Mouse (Mus musculus) neural tube, embryonic 13.5 days (tissue): ENCODE results near the gene Asb1. TPM values are rescaled to one million over a fixed set of nuclear protein-coding genes. Genes with fewer than 3 reads are reported as not detected.

Experiments used
- polyA plus RNA-seq: library from polyadenylated mRNA; unstranded; fragments of >200 nt; fragmentation: Nextera tagmentation; extraction: Ambion mirVana; gene quantifications from 2 replicates; pipeline ENCODE4 v1.2.1, GENCODE M21; 2015

The Asb1 gene
- polyA plus RNA-seq, 1 experiment from 2014 or later, result 13.6 TPM

Other genes starting within 250 kb of the Asb1 start
- gene Scly, start 242.2 kb upstream of the Asb1 start, polyA plus RNA-seq, result 11.8 and 12.8 TPM in 2 replicates
- 0.06 and 0.24 TPM in 2 replicates for gene Espnl, start 218.5 kb upstream of the Asb1 start, polyA plus RNA-seq
- 0.25 and 0.37 TPM in 2 replicates for gene Klhl30, start 189.5 kb upstream of the Asb1 start, polyA plus RNA-seq
- 0.26 and 0.47 TPM in 2 replicates for gene Erfe, start 174.1 kb upstream of the Asb1 start, polyA plus RNA-seq
- gene Ilkap, start 141.7 kb upstream of the Asb1 start, polyA plus RNA-seq, result 138 and 141 TPM in 2 replicates
- gene Hes6, start 126.5 kb upstream of the Asb1 start, polyA plus RNA-seq, result 146 and 163 TPM in 2 replicates
- gene Per2, start 81.2 kb upstream of the Asb1 start, polyA plus RNA-seq, result 3.3 and 4.1 TPM in 2 replicates
- 9.2 and 10.4 TPM in 2 replicates for gene Traf3ip1, start 45.9 kb upstream of the Asb1 start, polyA plus RNA-seq